Mouse (Mus musculus) megakaryocyte, embryonic 14.5 days (primary cell): Measurements from ENCODE around the gene Krtap3-2. TPM values are rescaled to one million over a fixed set of nuclear protein-coding genes. Genes with fewer than 3 reads are reported as not detected.

ENCODE experiments used
- H3K27me3 ChIP-seq: replicated peaks from 2 replicates; pipeline ENCODE3; 2012; ENCODE audit warnings: inconsistent platforms
- H3K36me3 ChIP-seq: replicated peaks from 2 replicates; pipeline ENCODE3; 2012; ENCODE audit warnings: low read length, inconsistent platforms, mixed read lengths
- H3K4me1 ChIP-seq: 2 replicates; pipeline ENCODE4 v1.6.1; 2012; ENCODE audit warnings: inconsistent platforms
- H3K4me3 ChIP-seq: replicated peaks from 2 replicates; pipeline ENCODE3; 2012; ENCODE audit warnings: moderate library complexity, mild to moderate bottlenecking, inconsistent platforms
- H3K9me3 ChIP-seq: 2 replicates; pipeline ENCODE4 v1.6.1; 2012; ENCODE audit warnings: inconsistent platforms
- FLI1 ChIP-seq: IDR thresholded peaks from 2 replicates; pipeline ENCODE4 v1.6.1; 2012; ENCODE audit warnings: low read length, inconsistent platforms, mixed read lengths
- GATA1 ChIP-seq: IDR thresholded peaks from 3 replicates; pipeline ENCODE4 v1.6.1; 2012; ENCODE audit warnings: mixed read lengths, low read length, inconsistent platforms, borderline replicate concordance
- polyA plus RNA-seq: library from polyadenylated mRNA; stranded (reverse); fragments of >175 nt; gene quantifications from 2 replicates; pipeline ENCODE4 v1.2.3, GENCODE M21; 2012; ENCODE audit warnings: low replicate concordance; ENCODE audit not compliant: insufficient read depth

The Krtap3-2 gene
- polyA plus RNA-seq, 1 experiment = not detected

DNA sequence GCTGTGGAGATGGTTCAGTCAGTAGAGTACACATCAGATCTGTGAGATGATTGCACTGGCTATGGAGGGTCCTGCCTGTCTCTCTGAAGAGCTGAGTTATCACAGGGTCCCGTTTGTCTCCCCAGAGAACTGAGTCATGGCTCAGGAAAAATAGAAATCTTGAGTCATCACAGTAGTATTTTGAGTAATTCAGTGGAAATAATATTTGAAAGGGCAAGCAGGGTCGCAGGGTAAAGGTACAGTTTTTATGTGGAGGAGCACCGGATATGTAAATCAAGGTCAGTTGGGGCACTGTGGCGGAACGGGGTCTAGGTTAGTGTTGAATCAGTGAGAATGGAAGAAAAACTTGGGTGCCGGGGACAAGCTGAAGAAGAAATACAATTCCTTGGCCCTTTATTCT is 5.9 kb upstream of the Krtap3-2 start:
- Histone ChIP-seq H3K9me3 (no peaks in the 10 kb centered on the region), H3K4me3 (no peak overlapping the region), H3K27me3 (no peaks in the 10 kb centered on the region), H3K36me3 (no peaks in the 10 kb centered on the region), H3K4me1 (no peaks in the 10 kb centered on the region)
- TF ChIP-seq GATA1 (no peak), FLI1 (no peak)

GRCm38 (mm10) chr11:99559366-99559765 is 2.7 kb upstream of the Krtap3-2 start, which contains the start of gene Gm11939:
TSS of gene Gm11939 (minus strand) at chr11:99559466.
- Histone ChIP-seq H3K27me3 (no peaks in the 10 kb centered on the region), H3K36me3 (no peaks in the 10 kb centered on the region), H3K4me3 (peak within 1 kb of the TSS; percentile 56), H3K4me1 (no peaks in the 10 kb centered on the region), H3K9me3 (no peaks in the 10 kb centered on the region)
- no peak for TF ChIP-seq GATA1
- no peak for TF ChIP-seq FLI1

DNA sequence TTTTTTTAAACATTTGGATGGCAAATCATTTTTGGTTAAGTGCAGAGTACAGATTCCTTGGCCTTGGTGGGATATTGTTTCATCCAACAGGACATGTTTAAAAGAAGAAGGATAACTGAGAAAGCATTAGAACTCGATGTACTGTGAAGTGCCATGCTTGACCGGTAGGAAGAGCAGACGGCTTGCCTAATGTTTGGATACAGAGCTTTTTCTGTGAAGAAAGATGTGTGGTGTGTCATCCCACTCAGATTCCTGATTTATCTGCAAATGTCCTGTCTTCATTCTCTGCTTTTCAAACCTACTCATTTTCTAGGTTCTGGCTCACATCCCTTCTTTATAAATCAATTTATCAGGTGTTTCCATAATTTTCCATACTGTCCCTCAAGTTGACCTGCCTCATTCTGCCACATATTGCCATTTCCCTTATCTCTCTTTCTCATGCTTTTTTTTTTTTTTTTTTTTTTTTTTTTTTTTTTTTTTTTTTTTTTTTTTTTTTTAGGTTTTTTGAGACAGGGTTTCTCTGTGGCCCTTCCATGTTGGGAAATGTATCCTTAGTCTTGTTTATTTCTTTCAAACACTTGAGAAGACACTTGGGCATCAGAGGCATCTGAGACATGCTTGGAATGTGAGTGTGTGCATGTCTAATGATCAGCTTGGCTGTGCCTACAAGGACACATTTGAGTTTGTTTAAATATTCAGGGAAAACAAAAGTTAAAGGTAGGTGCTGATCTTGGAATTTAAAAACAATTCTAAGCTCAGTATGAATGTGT is 1.5 kb upstream of the Krtap3-2 start:
- no peaks in the 10 kb centered on the region for H3K9me3 ChIP-seq
- no peaks in the 10 kb centered on the region for H3K4me1 ChIP-seq
- no peaks in the 10 kb centered on the region for H3K36me3 ChIP-seq
- TF ChIP-seq FLI1 (no peak), GATA1 (no peak)
- H3K4me3 ChIP-seq = no peak overlapping the region
- H3K27me3 ChIP-seq = no peaks in the 10 kb centered on the region

- Histone ChIP-seq H3K4me1 (no peaks in the 10 kb centered on the region), H3K4me3 (no peak overlapping the region), H3K9me3 (no peaks in the 10 kb centered on the region), H3K36me3 (no peaks in the 10 kb centered on the region), H3K27me3 (no peaks in the 10 kb centered on the region)
- TF ChIP-seq FLI1 (no peak), GATA1 (no peak)
Measured at GRCm38 (mm10) chr11:99556195-99556594, 458 bp downstream of the Krtap3-2 start.

DNA sequence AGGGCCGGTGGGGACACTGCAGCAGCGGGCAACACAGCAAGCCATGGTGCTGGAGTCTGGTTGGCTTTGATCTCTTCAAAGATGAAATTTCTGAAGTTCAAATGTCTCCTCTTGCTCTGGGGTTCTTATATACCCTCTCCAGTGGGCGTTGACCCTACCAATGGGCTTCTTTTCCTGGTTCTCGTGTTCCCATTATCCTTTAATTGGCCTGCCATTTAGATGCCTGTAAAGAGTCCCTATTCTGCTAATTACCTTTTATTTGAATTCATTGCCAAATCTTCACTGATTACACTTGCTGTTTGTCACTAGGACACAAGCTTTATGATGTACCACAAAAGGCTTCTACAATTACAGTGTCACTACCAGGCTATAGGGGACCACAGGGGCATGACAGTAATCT is 5.9 kb downstream of the Krtap3-2 start, which contains the start of gene Krtap3-3:
TSS of gene Krtap3-3 (minus strand) at position 101 of the 400 bp plus-strand sequence.
- Histone ChIP-seq H3K4me3 (no peak within 1 kb of the TSS), H3K9me3 (no peaks in the 10 kb centered on the region), H3K4me1 (no peaks in the 10 kb centered on the region), H3K36me3 (no peaks in the 10 kb centered on the region), H3K27me3 (no peaks in the 10 kb centered on the region)
- TF ChIP-seq GATA1 (no peak), FLI1 (no peak)

DNA sequence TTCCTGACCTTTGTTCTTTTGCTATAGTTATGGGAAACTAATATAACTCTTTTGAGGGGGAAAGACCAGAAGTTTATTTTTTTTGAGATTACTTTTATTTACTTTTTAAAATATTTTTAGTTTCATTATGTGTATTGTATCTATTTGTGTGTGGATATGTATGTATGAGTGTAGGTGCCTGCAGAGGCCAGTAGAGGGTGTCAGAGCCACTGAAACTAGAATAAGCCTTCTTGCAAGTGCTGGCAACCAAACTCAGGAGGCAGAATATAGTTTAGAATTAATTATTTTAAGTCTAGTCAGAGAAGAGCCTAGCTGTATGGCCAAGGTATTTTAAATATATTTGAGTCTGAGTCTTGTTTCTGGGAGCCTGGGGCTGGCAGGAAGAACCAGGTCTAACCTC is 8.8 kb downstream of the Krtap3-2 start:
- TF ChIP-seq GATA1 = no peak
- TF ChIP-seq FLI1 = no peak
- H3K9me3 ChIP-seq = no peaks in the 10 kb centered on the region
- no peaks in the 10 kb centered on the region for H3K4me1 ChIP-seq
- peaks cover under 1% of the 10 kb centered on the region for H3K27me3 ChIP-seq
- H3K36me3 ChIP-seq = no peaks in the 10 kb centered on the region
- no peak overlapping the region for H3K4me3 ChIP-seq

- no peak overlapping the region for H3K4me3 ChIP-seq
- no peaks in the 10 kb centered on the region for H3K36me3 ChIP-seq
- no peaks in the 10 kb centered on the region for H3K4me1 ChIP-seq
- peaks cover 3% of the 10 kb centered on the region for H3K27me3 ChIP-seq
- no peaks in the 10 kb centered on the region for H3K9me3 ChIP-seq
- TF ChIP-seq FLI1 = no peak
- no peak for TF ChIP-seq GATA1
Measured at GRCm38 (mm10) chr11:99539721-99540120, 16.9 kb downstream of the Krtap3-2 start.

DNA sequence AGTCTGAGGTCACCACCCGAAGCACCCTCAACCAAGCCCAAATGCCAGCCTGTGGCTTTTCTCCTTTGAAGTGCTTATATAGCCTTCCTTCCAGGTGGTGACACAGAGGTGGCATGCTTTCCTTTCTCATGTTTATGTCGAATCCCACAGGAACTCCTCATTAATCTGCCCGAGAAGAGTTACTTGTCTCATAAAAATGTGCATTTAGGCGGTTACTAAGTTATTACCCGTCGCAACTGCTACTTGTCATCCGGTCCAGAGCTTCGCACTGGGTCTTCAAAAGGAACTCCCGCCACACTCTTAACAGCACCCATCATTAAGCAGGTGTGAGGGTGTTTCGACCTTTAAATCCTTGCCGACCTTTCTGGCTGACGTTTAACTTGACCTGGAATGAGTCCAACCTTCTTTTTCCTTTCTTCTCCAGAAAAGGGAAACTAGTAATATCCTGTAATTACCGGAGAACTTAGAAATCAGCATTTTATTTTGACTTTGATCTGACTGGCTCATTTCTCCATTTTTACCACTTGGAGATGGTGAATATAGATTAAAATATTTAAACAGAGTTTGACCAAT is 35.3 kb downstream of the Krtap3-2 start, which contains the start of gene Krt39:
TSS of gene Krt39 (minus strand) at position 51 of the 573 bp plus-strand sequence.
- Histone ChIP-seq H3K27me3 (no peaks in the 10 kb centered on the region), H3K36me3 (no peaks in the 10 kb centered on the region), H3K4me3 (no peak within 1 kb of the TSS), H3K4me1 (no peaks in the 10 kb centered on the region), H3K9me3 (no peaks in the 10 kb centered on the region)
- TF ChIP-seq FLI1 (no peak), GATA1 (no peak)

GRCm38 (mm10) chr11:99514098-99514497 is 42.6 kb downstream of the Krtap3-2 start:
- Histone ChIP-seq H3K36me3 (no peaks in the 10 kb centered on the region), H3K27me3 (no peaks in the 10 kb centered on the region), H3K4me3 (no peak overlapping the region), H3K9me3 (no peaks in the 10 kb centered on the region), H3K4me1 (no peaks in the 10 kb centered on the region)
- TF ChIP-seq FLI1 (no peak), GATA1 (no peak)

Other genes starting within 250 kb of the Krtap3-2 start
- not detected in 2 replicates for gene Krt25, start 233.9 kb downstream of the Krtap3-2 start, polyA plus RNA-seq
- not detected in 2 replicates for gene Krt26, start 218.9 kb downstream of the Krtap3-2 start, polyA plus RNA-seq
- not detected in 2 replicates for gene Krt27, start 205.7 kb downstream of the Krtap3-2 start, polyA plus RNA-seq
- not detected in 2 replicates for gene Krt28, start 181.9 kb downstream of the Krtap3-2 start, polyA plus RNA-seq
- 6.6 TPM in 1 of 2 replicates, not detected in the other for gene Krt10, start 167.5 kb downstream of the Krtap3-2 start, polyA plus RNA-seq
- not detected in 2 replicates for gene Krt12, start 134.6 kb downstream of the Krtap3-2 start, polyA plus RNA-seq
- gene Krt20, start 118.7 kb downstream of the Krtap3-2 start, polyA plus RNA-seq = not detected in 2 replicates
- not detected in 2 replicates for gene Krt23, start 63.7 kb downstream of the Krtap3-2 start, polyA plus RNA-seq
- gene Krt39, start 35.5 kb downstream of the Krtap3-2 start, polyA plus RNA-seq = not detected in 2 replicates
- gene Krt40, start 13.7 kb downstream of the Krtap3-2 start, polyA plus RNA-seq = not detected in 2 replicates
- gene Krtap3-3, start 6.0 kb downstream of the Krtap3-2 start, polyA plus RNA-seq = not detected in 2 replicates
- gene Gm11939, start 2.6 kb upstream of the Krtap3-2 start, polyA plus RNA-seq = not detected in 2 replicates
- not detected in 2 replicates for gene Krtap3-1, start 9.8 kb upstream of the Krtap3-2 start, polyA plus RNA-seq
- not detected in 2 replicates for gene Krtap1-5, start 24.2 kb upstream of the Krtap3-2 start, polyA plus RNA-seq
- gene Krtap1-4, start 26.8 kb upstream of the Krtap3-2 start, polyA plus RNA-seq = not detected in 2 replicates
- not detected in 2 replicates for gene Krtap1-3, start 34.5 kb upstream of the Krtap3-2 start, polyA plus RNA-seq
- not detected in 2 replicates for gene Krtap9-3, start 41.3 kb upstream of the Krtap3-2 start, polyA plus RNA-seq
- not detected in 2 replicates for gene Gm11938, start 46.5 kb upstream of the Krtap3-2 start, polyA plus RNA-seq
- gene Gm11937, start 53.3 kb upstream of the Krtap3-2 start, polyA plus RNA-seq = not detected in 2 replicates
- not detected in 2 replicates for gene Krtap2-4, start 58.0 kb upstream of the Krtap3-2 start, polyA plus RNA-seq
- not detected in 2 replicates for gene Gm11562, start 63.6 kb upstream of the Krtap3-2 start, polyA plus RNA-seq
- gene Krtap4-1, start 71.4 kb upstream of the Krtap3-2 start, polyA plus RNA-seq = not detected in 2 replicates
- not detected in 2 replicates for gene Krtap4-2, start 78.2 kb upstream of the Krtap3-2 start, polyA plus RNA-seq
- not detected in 2 replicates for gene Krtap4-7, start 87.2 kb upstream of the Krtap3-2 start, polyA plus RNA-seq
- not detected in 2 replicates for gene Gm11555, start 93.4 kb upstream of the Krtap3-2 start, polyA plus RNA-seq
- gene Gm11563, start 102.1 kb upstream of the Krtap3-2 start, polyA plus RNA-seq = not detected in 2 replicates
- not detected in 2 replicates for gene Krtap4-6, start 109.1 kb upstream of the Krtap3-2 start, polyA plus RNA-seq
- not detected in 2 replicates for gene Gm14190, start 133.9 kb upstream of the Krtap3-2 start, polyA plus RNA-seq
- not detected in 2 replicates for gene Gm14180, start 177.4 kb upstream of the Krtap3-2 start, polyA plus RNA-seq
- not detected in 2 replicates for gene Gm11595, start 216.1 kb upstream of the Krtap3-2 start, polyA plus RNA-seq
- not detected in 2 replicates for gene Krtap4-8, start 223.9 kb upstream of the Krtap3-2 start, polyA plus RNA-seq
- gene Krtap4-9, start 228.3 kb upstream of the Krtap3-2 start, polyA plus RNA-seq = not detected in 2 replicates
- gene Gm11596, start 236.6 kb upstream of the Krtap3-2 start, polyA plus RNA-seq = not detected in 2 replicates
- not detected in 2 replicates for gene Gm11569, start 242.1 kb upstream of the Krtap3-2 start, polyA plus RNA-seq
- gene Gm11554, start 247.6 kb upstream of the Krtap3-2 start, polyA plus RNA-seq = not detected in 2 replicates